Mouse (Mus musculus) forebrain, embryonic 15.5 days (tissue): ENCODE measurements around the gene Bub1. TPM values are rescaled to one million over a fixed set of nuclear protein-coding genes. Genes with fewer than 3 reads are reported as not detected.

Experiments used
- ATAC-seq: fragments of 200-750 bp; cut with Nextera tagmentation; replicated peaks from 2 replicates; pipeline ENCODE4 v1.8.0; 2017; ENCODE audit warnings: mild to moderate bottlenecking, moderate TSS enrichment, moderate library complexity
- H3K27ac ChIP-seq: fragments of 300-500 bp; sonication (generic); replicated peaks from 2 replicates; pipeline ENCODE4 v1.5.1; 2015; ENCODE audit warnings: mild to moderate bottlenecking, inconsistent platforms
- H3K27me3 ChIP-seq: fragments of 300-500 bp; sonication (generic); 2 replicates; pipeline ENCODE4 v1.6.1; 2015; ENCODE audit warnings: inconsistent platforms
- H3K36me3 ChIP-seq: fragments of 300-500 bp; sonication (generic); 2 replicates; pipeline ENCODE4 v1.6.1; 2015; ENCODE audit warnings: mild to moderate bottlenecking, inconsistent platforms
- H3K4me1 ChIP-seq: fragments of 300-500 bp; sonication (generic); 2 replicates; pipeline ENCODE4 v1.6.1; 2015; ENCODE audit warnings: inconsistent platforms
- H3K4me2 ChIP-seq: fragments of 300-500 bp; sonication (generic); replicated peaks from 2 replicates; pipeline ENCODE4 v1.6.1; 2015; ENCODE audit warnings: mild to moderate bottlenecking, inconsistent platforms
- H3K4me3 ChIP-seq: fragments of 300-500 bp; sonication (generic); 2 replicates; pipeline ENCODE4 v1.5.1; 2015; ENCODE audit warnings: mild to moderate bottlenecking, inconsistent platforms
- H3K9ac ChIP-seq: fragments of 300-500 bp; sonication (generic); replicated peaks from 2 replicates; pipeline ENCODE4 v1.6.1; 2015; ENCODE audit warnings: mild to moderate bottlenecking, inconsistent platforms
- H3K9me3 ChIP-seq: fragments of 300-500 bp; sonication (generic); 2 replicates; pipeline ENCODE4 v1.6.1; 2016; ENCODE audit warnings: inconsistent platforms
- WGBS: fragments of 180-500 bp; shearing (Covaris S2); methylation state at CpG from one replicate; pipeline ENCODE4 v1.1.7; 2015; ENCODE audit warnings: mixed read lengths; 5-methylcytosine and 5-hydroxymethylcytosine counted together
- polyA plus RNA-seq: library from polyadenylated mRNA; unstranded; fragments of >200 nt; fragmentation: Nextera tagmentation; extraction: Ambion mirVana; gene quantifications from 2 replicates; pipeline ENCODE4 v1.2.1, GENCODE M21; 2015

The Bub1 gene
- polyA plus RNA-seq, 1 experiment from 2014 or later: 23.6 TPM

- H3K9ac ChIP-seq: no peak overlapping the region
- H3K4me3 ChIP-seq: no peak overlapping the region
- H3K27ac ChIP-seq: no peak overlapping the region
- H3K36me3 ChIP-seq: no peaks in the 10 kb centered on the region
- no peaks in the 10 kb centered on the region for H3K27me3 ChIP-seq
- H3K9me3 ChIP-seq: no peaks in the 10 kb centered on the region
- no peak overlapping the region for H3K4me2 ChIP-seq
- peaks cover 20% of the 10 kb centered on the region for H3K4me1 ChIP-seq
- 19% methylated on average over 2 of the region's 2 CpGs for WGBS
- ATAC-seq: no peak
These were observed 1.1 kb upstream of the Bub1 start for GRCm38 (mm10) chr2:127832833-127833190.

GRCm38 (mm10) chr2:127832103-127832832 lies 603 bp upstream of the Bub1 start:
- H3K9me3 ChIP-seq: no peaks in the 10 kb centered on the region
- no peaks in the 10 kb centered on the region for H3K27me3 ChIP-seq
- H3K4me2 ChIP-seq: peak overlapping the region; percentile 84
- H3K27ac ChIP-seq: peak overlapping the region; percentile 41
- peaks cover 20% of the 10 kb centered on the region for H3K4me1 ChIP-seq
- H3K9ac ChIP-seq: peak overlapping the region; percentile 45
- 0 out of 2 replicates have a peak, but pooled peaks cover under 1% of the 10 kb centered on the region for H3K36me3 ChIP-seq
- ATAC-seq: no peak; the same call in 1 of the 2 replicates
- 40% methylated on average over 11 of the region's 11 CpGs for WGBS
- peak overlapping the region; percentile 74 for H3K4me3 ChIP-seq

GRCm38 (mm10) chr2:127791919-127792603 lies 39.6 kb downstream of the Bub1 start, which contains the start of gene Mtln:
TSS of gene Mtln (minus strand) at chr2:127792488.
- peak; percentile 96 for ATAC-seq
- Histone ChIP-seq H3K4me1 (peaks cover 32% of the 10 kb centered on the region), H3K9ac (peak within 1 kb of the TSS; percentile 81), H3K27ac (peak within 1 kb of the TSS; percentile 84), H3K4me2 (peak within 1 kb of the TSS; percentile 64), H3K9me3 (no peaks in the 10 kb centered on the region), H3K4me3 (peak within 1 kb of the TSS; percentile 95), H3K36me3 (no peaks in the 10 kb centered on the region), H3K27me3 (no peaks in the 10 kb centered on the region)
- WGBS: under 1% methylated on average over 37 of the region's 37 CpGs

GRCm38 (mm10) chr2:127789651-127790270 lies 41.9 kb downstream of the Bub1 start:
- H3K36me3 ChIP-seq: no peaks in the 10 kb centered on the region
- peak overlapping the region; percentile 65 for H3K4me2 ChIP-seq
- ATAC-seq: no peak
- peak overlapping the region; percentile 59 for H3K4me3 ChIP-seq
- H3K9me3 ChIP-seq: no peaks in the 10 kb centered on the region
- no peak overlapping the region for H3K27ac ChIP-seq
- peaks cover 32% of the 10 kb centered on the region for H3K4me1 ChIP-seq
- no peaks in the 10 kb centered on the region for H3K27me3 ChIP-seq
- H3K9ac ChIP-seq: 0 out of 2 replicates have a peak overlapping the region, but pooled peaks have one; percentile 62
- WGBS: 16% methylated on average over 9 of the region's 9 CpGs

GRCm38 (mm10) chr2:127789138-127789537 lies 42.5 kb downstream of the Bub1 start:
- peaks cover 32% of the 10 kb centered on the region for H3K4me1 ChIP-seq
- ATAC-seq: no peak
- no peaks in the 10 kb centered on the region for H3K36me3 ChIP-seq
- peak overlapping the region; percentile 65 for H3K4me2 ChIP-seq
- no peak overlapping the region for H3K27ac ChIP-seq
- no peaks in the 10 kb centered on the region for H3K27me3 ChIP-seq
- peak overlapping the region; percentile 62 for H3K9ac ChIP-seq
- peak overlapping the region; percentile 59 for H3K4me3 ChIP-seq
- no peaks in the 10 kb centered on the region for H3K9me3 ChIP-seq
- WGBS: 3% methylated on average over 11 of the region's 11 CpGs

- peak within 1 kb of the TSS; percentile 65 for H3K4me2 ChIP-seq
- H3K9ac ChIP-seq: peak within 1 kb of the TSS; percentile 62
- H3K36me3 ChIP-seq: no peaks in the 10 kb centered on the region
- H3K9me3 ChIP-seq: no peaks in the 10 kb centered on the region
- WGBS: under 1% methylated on average over 40 of the region's 40 CpGs
- no peaks in the 10 kb centered on the region for H3K27me3 ChIP-seq
- peaks cover 32% of the 10 kb centered on the region for H3K4me1 ChIP-seq
- ATAC-seq: peak; percentile 81
- H3K4me3 ChIP-seq: peak within 1 kb of the TSS; percentile 59
- no peak within 1 kb of the TSS for H3K27ac ChIP-seq
These were observed 43.1 kb downstream of the Bub1 start, which contains the start of gene Nphp1 for GRCm38 (mm10) chr2:127788440-127789116. TSS of gene Nphp1 (minus strand) at chr2:127788897.

- 92% methylated on average over 5 of the region's 5 CpGs for WGBS
- no peak for ATAC-seq
These were observed 44.4 kb downstream of the Bub1 start for GRCm38 (mm10) chr2:127787226-127787625.

GRCm38 (mm10) chr2:127778451-127778850 lies 53.2 kb downstream of the Bub1 start:
- H3K9me3 ChIP-seq: no peaks in the 10 kb centered on the region
- no peaks in the 10 kb centered on the region for H3K27me3 ChIP-seq
- peaks cover 4% of the 10 kb centered on the region; the same call in 1 of the 2 replicates for H3K36me3 ChIP-seq
- H3K9ac ChIP-seq: no peak overlapping the region
- H3K27ac ChIP-seq: no peak overlapping the region
- H3K4me1 ChIP-seq: peaks cover 7% of the 10 kb centered on the region
- no peak overlapping the region for H3K4me3 ChIP-seq
- WGBS: 90% methylated on average over 5 of the region's 5 CpGs
- H3K4me2 ChIP-seq: no peak overlapping the region
- no peak for ATAC-seq

More at GRCm38 (mm10) chr2:127787226-127787625, 44.4 kb downstream of the Bub1 start:
- Histone ChIP-seq H3K36me3 (no peaks in the 10 kb centered on the region), H3K9me3 (no peaks in the 10 kb centered on the region), H3K4me3 (no peak overlapping the region), H3K4me2 (no peak overlapping the region), H3K27me3 (no peaks in the 10 kb centered on the region), H3K9ac (no peak overlapping the region), H3K4me1 (peaks cover 32% of the 10 kb centered on the region), H3K27ac (no peak overlapping the region)

- WGBS: 58% methylated on average over 3 of the region's 3 CpGs
- Histone ChIP-seq H3K4me1 (peaks cover 7% of the 10 kb centered on the region), H3K9ac (no peak overlapping the region), H3K27me3 (no peaks in the 10 kb centered on the region), H3K36me3 (peaks cover 13% of the 10 kb centered on the region; the same call in 1 of the 2 replicates), H3K27ac (no peak overlapping the region), H3K9me3 (no peaks in the 10 kb centered on the region), H3K4me3 (no peak overlapping the region), H3K4me2 (no peak overlapping the region)
- ATAC-seq: no peak
These were observed 56.7 kb downstream of the Bub1 start for GRCm38 (mm10) chr2:127775013-127775412.

GRCm38 (mm10) chr2:127774578-127774941 lies 57.1 kb downstream of the Bub1 start:
- peaks cover 7% of the 10 kb centered on the region for H3K4me1 ChIP-seq
- WGBS: 0% methylated on average over 1 of the region's 1 CpGs
- no peak overlapping the region for H3K9ac ChIP-seq
- no peak overlapping the region for H3K27ac ChIP-seq
- H3K36me3 ChIP-seq: peaks cover 18% of the 10 kb centered on the region; the same call in 1 of the 2 replicates
- ATAC-seq: no peak
- no peaks in the 10 kb centered on the region for H3K27me3 ChIP-seq
- no peaks in the 10 kb centered on the region for H3K9me3 ChIP-seq
- H3K4me2 ChIP-seq: no peak overlapping the region
- H3K4me3 ChIP-seq: no peak overlapping the region

- Histone ChIP-seq H3K9ac (no peak overlapping the region), H3K27me3 (no peaks in the 10 kb centered on the region), H3K9me3 (no peaks in the 10 kb centered on the region), H3K4me2 (peak overlapping the region; percentile 23; the same call in 1 of the 2 replicates), H3K4me1 (peaks cover 7% of the 10 kb centered on the region), H3K36me3 (peaks cover 20% of the 10 kb centered on the region; the same call in 1 of the 2 replicates), H3K4me3 (0 out of 2 replicates have a peak overlapping the region, but pooled peaks have one; percentile 13), H3K27ac (peak overlapping the region; percentile 56)
- WGBS: 25% methylated on average over 15 of the region's 15 CpGs
- peak; percentile 61; the same call in 1 of the 2 replicates for ATAC-seq
These were observed 57.6 kb downstream of the Bub1 start for GRCm38 (mm10) chr2:127773938-127774577.
